ENCODE assay signal across 14 mouse cellular contexts in the genomic region with DNA sequence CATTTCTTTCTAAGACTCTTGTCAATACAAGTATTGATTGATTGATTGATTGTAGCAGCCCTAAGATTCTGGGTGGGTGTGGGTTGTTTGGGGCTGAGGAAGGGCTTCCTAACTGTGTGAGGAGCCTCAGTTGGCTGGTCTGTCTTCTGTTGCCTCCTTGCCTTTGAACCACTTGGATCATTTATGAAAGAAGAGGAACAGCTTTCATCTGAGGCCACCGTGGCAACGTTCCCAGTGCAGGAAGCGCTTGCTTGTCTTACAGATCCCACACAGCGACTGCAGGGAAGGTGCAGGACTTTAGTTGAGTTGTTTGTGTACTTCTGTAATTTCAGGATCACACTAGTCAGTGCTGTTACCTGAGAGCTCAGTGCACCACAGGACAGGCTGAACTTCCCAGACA. TPM values are rescaled to one million over a fixed set of nuclear protein-coding genes. Genes with fewer than 3 reads are reported as not detected.
A peak's percentile ranks its signal among the peaks of the same experiment; 100 is the strongest.
DNase-seq lines count a peak whose midpoint lies in the region; ATAC-seq lines count a peak whose summit lies in the region.
"Had no signal": no experiment of that assay in that cellular context is flagged by ENCODE, and none has a peak within 500 bp of the region (broad histone marks: within the 10 kb centered on the region; RNA-seq: fewer than 3 reads in every experiment).

No protein-coding gene starts in this region.

- H3K4me3 ChIP-seq in heart, embryonic 10.5 days = no peak overlapping the region
- H3K4me3 ChIP-seq in megakaryocyte, embryonic 14.5 days (replicated peaks) = peak overlapping the region; percentile 82
- H3K4me3 ChIP-seq: embryonic facial prominence, embryonic 15.5 days; forebrain, embryonic 15.5 days; limb, embryonic 12.5 days; lung, embryonic 15.5 days had no signal

- no peak overlapping the region for H3K27ac ChIP-seq in heart, embryonic 10.5 days
- H3K27ac ChIP-seq: embryonic facial prominence, embryonic 15.5 days; forebrain, embryonic 15.5 days; limb, embryonic 12.5 days; lung, embryonic 15.5 days had no signal

- H3K9me3 ChIP-seq in heart, embryonic 10.5 days = no peaks in the 10 kb centered on the region
- no peaks in the 10 kb centered on the region for H3K9me3 ChIP-seq in megakaryocyte, embryonic 14.5 days
- H3K9me3 ChIP-seq: embryonic facial prominence, embryonic 15.5 days; forebrain, embryonic 15.5 days; lung, embryonic 15.5 days had no signal

- 71% methylated on average over 4 of the region's 4 CpGs for WGBS in heart, embryonic 10.5 days

- no peak; the same call in 1 of the 2 replicates for ATAC-seq in megakaryocyte, adult 5-6 weeks (ENCODE audit: poor library complexity, severe bottlenecking)
- ATAC-seq in erythroblast, adult 5-6 weeks (replicated peaks; ENCODE audit: low FRiP score, poor library complexity, severe bottlenecking) = no peak
- ATAC-seq: forebrain, embryonic 15.5 days; intestine, postnatal 0 days had no signal

- no peaks in the 10 kb centered on the region for H3K36me3 ChIP-seq in heart, embryonic 10.5 days
- peaks cover 33% of the 10 kb centered on the region for H3K36me3 ChIP-seq in megakaryocyte, embryonic 14.5 days (replicated peaks; ENCODE audit: low read length)
- H3K36me3 ChIP-seq: embryonic facial prominence, embryonic 15.5 days; forebrain, embryonic 15.5 days; limb, embryonic 12.5 days; lung, embryonic 15.5 days had no signal

- H3K4me1 ChIP-seq in heart, embryonic 10.5 days = peaks cover 5% of the 10 kb centered on the region; the same call in 1 of the 2 replicates
- peaks cover 83% of the 10 kb centered on the region for H3K4me1 ChIP-seq in megakaryocyte, embryonic 14.5 days
- H3K4me1 ChIP-seq: embryonic facial prominence, embryonic 15.5 days; forebrain, embryonic 15.5 days; limb, embryonic 12.5 days had no signal

- peak; percentile 82 for DNase-seq in heart, adult 11 months
- DNase-seq in heart, embryonic 10.5 days (ENCODE audit: low spot score) = no peak
- peak; percentile 25 to 42 for DNase-seq in cerebellum, postnatal 10 days
- DNase-seq in right cerebral cortex, postnatal 4 days = peak; percentile 16
- DNase-seq: heart, postnatal 4 days; layer of hippocampus, adult 9-11 months had no signal

- H3K27me3 ChIP-seq in heart, embryonic 10.5 days (ENCODE audit: insufficient read depth, poor library complexity, severe bottlenecking) = no peaks in the 10 kb centered on the region
- no peaks in the 10 kb centered on the region for H3K27me3 ChIP-seq in megakaryocyte, embryonic 14.5 days (replicated peaks)
- H3K27me3 ChIP-seq: embryonic facial prominence, embryonic 15.5 days; forebrain, embryonic 15.5 days; limb, embryonic 12.5 days; lung, embryonic 15.5 days had no signal

RNA-seq across cellular contexts. Expression of a gene that starts 25.8 kb away (rescaled TPM):
- 1.2 and 1.6 TPM in 2 replicates for polyA plus RNA-seq in heart, embryonic 10.5 days (2016; fragmentation: Nextera tagmentation; extraction: Ambion mirVana)
- polyA plus RNA-seq in megakaryocyte, embryonic 14.5 days (2012; ENCODE audit: insufficient read depth, low replicate concordance) = 2.0 TPM in 1 of 2 replicates, not detected in the other
- 6.9 and 9.3 TPM in 2 replicates for total RNA-seq in megakaryocyte, adult 5-6 weeks (2015)
- 3.9 and 4.4 TPM in 2 replicates for total RNA-seq in megakaryocyte, adult 5-6 weeks (2017)
- total RNA-seq in erythroblast, adult 5-6 weeks (2015; ENCODE audit: low replicate concordance) = 1.0 and 4.0 TPM in 2 replicates
- total RNA-seq in erythroblast, adult 5-6 weeks (2017; ENCODE audit: low replicate concordance) = not detected in 2 replicates
